Mouse (Mus musculus): Measurements from ENCODE around the gene Acvr1b. TPM values are rescaled to one million over a fixed set of nuclear protein-coding genes. Genes with fewer than 3 reads are reported as not detected.
A peak's percentile ranks its signal among the peaks of the same experiment; 100 is the strongest.

The Acvr1b gene
- polyA plus RNA-seq, 1 experiment, result 8.2 TPM

- Histone ChIP-seq H3K27me3 (replicated peaks) (peaks cover 82% of the 10 kb centered on the region), H3K9me3 (no peaks in the 10 kb centered on the region), H3K4me3 (replicated peaks) (peak within 1 kb of the TSS; percentile 95), H3K36me3 (replicated peaks; ENCODE audit: low read length) (no peaks in the 10 kb centered on the region), H3K4me1 (peaks cover 49% of the 10 kb centered on the region)
- TF ChIP-seq FLI1 (IDR thresholded peaks at IDR 0.05; ENCODE audit: low read length) (no peak), GATA1 (IDR thresholded peaks at IDR 0.05; ENCODE audit: borderline replicate concordance, low read length) (no peak)
Measured at GRCm38 (mm10) chr15:101224006-101224906, 50.4 kb downstream of the Acvr1b start, which contains the start of gene Grasp. Gene Grasp (plus strand): TSS chr15:101224188.

DNA sequence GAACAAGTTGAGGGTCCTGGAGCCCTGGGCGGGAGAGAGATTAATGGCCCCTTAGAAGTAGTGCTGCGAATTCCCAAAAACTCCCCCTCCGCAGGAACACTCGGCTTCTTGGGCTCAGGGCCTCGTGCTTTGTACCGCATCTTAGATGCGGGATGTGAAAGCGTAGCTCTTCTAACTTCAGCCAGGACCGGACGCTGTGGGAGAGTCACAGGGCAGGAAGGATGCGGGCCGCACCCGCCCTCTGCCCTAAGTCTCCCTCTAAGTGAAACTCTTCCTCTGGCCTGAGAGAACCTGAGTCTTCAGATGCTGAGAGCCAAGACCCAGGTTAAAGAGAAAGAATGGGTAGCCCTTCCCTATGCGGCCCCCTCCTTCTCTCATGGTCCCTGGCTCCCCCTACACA lies 51.1 kb downstream of the Acvr1b start:
- Histone ChIP-seq H3K27me3 (replicated peaks) (peaks cover 84% of the 10 kb centered on the region), H3K4me3 (replicated peaks) (peak overlapping the region; percentile 95), H3K36me3 (replicated peaks; ENCODE audit: low read length) (no peaks in the 10 kb centered on the region), H3K9me3 (no peaks in the 10 kb centered on the region), H3K4me1 (peaks cover 48% of the 10 kb centered on the region)
- no peak for TF ChIP-seq FLI1 (IDR thresholded peaks at IDR 0.05; ENCODE audit: low read length)
- no peak for TF ChIP-seq GATA1 (IDR thresholded peaks at IDR 0.05; ENCODE audit: borderline replicate concordance, low read length)

DNA sequence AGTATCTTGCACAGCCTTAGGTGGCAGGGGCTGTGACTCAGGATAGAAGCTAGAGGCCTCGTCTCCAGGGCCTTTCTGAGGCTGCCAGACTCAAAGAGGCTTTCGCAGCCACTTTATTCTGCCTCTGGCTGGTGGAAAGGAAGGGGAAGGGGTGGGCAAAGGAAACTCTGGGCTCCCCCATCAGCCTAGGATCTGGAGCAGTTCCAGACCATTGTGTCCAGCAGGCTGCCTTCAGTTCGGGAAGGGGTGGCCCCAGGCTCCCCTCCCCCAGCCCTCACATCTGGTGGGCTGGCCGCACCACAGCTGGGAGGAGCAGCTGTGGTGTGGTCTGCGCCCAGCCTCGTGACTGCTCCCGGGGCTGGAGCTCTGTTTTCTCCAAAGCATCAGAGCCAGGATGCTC lies 54.1 kb downstream of the Acvr1b start:
- Histone ChIP-seq H3K27me3 (replicated peaks) (peaks cover 71% of the 10 kb centered on the region), H3K4me1 (peaks cover 24% of the 10 kb centered on the region), H3K4me3 (replicated peaks) (no peak overlapping the region), H3K9me3 (peaks cover 6% of the 10 kb centered on the region; the same call in 1 of the 2 replicates), H3K36me3 (replicated peaks; ENCODE audit: low read length) (no peaks in the 10 kb centered on the region)
- no peak for TF ChIP-seq FLI1 (IDR thresholded peaks at IDR 0.05; ENCODE audit: low read length)
- TF ChIP-seq GATA1 (IDR thresholded peaks at IDR 0.05; ENCODE audit: borderline replicate concordance, low read length), result no peak

DNA sequence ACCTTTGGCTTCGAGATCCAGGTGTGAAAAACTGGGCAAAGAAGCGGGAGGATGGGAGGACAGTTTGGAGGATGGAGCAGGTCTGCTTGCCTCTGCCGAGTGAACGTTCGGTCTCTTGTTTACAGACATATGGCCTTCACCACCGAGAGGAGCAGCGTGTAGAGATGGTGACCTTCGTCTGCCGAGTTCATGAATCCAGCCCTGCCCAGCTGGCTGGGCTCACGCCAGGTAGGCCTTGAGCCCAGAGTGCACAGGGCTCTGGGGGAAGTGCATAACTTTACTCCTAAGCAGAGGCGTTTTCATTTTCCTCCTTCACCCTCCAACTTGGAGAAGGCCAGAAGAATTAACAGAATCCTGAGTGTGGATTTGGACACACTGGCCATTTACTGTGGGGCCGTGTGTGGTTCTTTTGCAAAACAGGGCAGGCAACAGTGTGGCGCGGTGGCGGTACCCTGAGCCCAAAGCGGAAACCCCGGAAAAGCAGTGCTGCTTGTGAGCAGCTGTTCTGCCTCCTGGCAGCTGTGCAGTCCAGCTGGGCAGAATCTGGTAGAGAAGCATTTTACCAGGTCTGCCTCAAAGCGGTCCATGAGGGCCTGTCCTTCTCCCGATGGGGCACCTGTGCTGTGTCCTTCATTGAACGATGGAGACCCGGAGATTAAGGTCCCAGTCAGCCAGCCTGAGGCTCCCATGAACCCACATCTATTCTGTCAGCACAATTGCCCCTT lies 55.2 kb downstream of the Acvr1b start:
- peaks cover 21% of the 10 kb centered on the region for H3K4me1 ChIP-seq
- no peak for TF ChIP-seq GATA1 (IDR thresholded peaks at IDR 0.05; ENCODE audit: borderline replicate concordance, low read length)
- no peak for TF ChIP-seq FLI1 (IDR thresholded peaks at IDR 0.05; ENCODE audit: low read length)
- H3K9me3 ChIP-seq, result peaks cover 6% of the 10 kb centered on the region; the same call in 1 of the 2 replicates
- H3K36me3 ChIP-seq (replicated peaks; ENCODE audit: low read length), result no peaks in the 10 kb centered on the region
- H3K27me3 ChIP-seq (replicated peaks), result peaks cover 67% of the 10 kb centered on the region
- no peak overlapping the region for H3K4me3 ChIP-seq (replicated peaks)

- no peak for TF ChIP-seq FLI1 (IDR thresholded peaks at IDR 0.05; ENCODE audit: low read length)
- no peak for TF ChIP-seq GATA1 (IDR thresholded peaks at IDR 0.05; ENCODE audit: borderline replicate concordance, low read length)
- no peaks in the 10 kb centered on the region for H3K36me3 ChIP-seq (replicated peaks; ENCODE audit: low read length)
- H3K4me3 ChIP-seq (replicated peaks), result no peak overlapping the region
- peaks cover 6% of the 10 kb centered on the region; the same call in 1 of the 2 replicates for H3K9me3 ChIP-seq
- peaks cover 56% of the 10 kb centered on the region for H3K27me3 ChIP-seq (replicated peaks)
- H3K4me1 ChIP-seq, result peaks cover 20% of the 10 kb centered on the region
Measured at GRCm38 (mm10) chr15:101230503-101230902, 56.6 kb downstream of the Acvr1b start.

- Histone ChIP-seq H3K9me3 (peaks cover 6% of the 10 kb centered on the region; the same call in 1 of the 2 replicates), H3K4me1 (peaks cover 24% of the 10 kb centered on the region)
Measured at GRCm38 (mm10) chr15:101230995-101231647, 57.3 kb downstream of the Acvr1b start.

DNA sequence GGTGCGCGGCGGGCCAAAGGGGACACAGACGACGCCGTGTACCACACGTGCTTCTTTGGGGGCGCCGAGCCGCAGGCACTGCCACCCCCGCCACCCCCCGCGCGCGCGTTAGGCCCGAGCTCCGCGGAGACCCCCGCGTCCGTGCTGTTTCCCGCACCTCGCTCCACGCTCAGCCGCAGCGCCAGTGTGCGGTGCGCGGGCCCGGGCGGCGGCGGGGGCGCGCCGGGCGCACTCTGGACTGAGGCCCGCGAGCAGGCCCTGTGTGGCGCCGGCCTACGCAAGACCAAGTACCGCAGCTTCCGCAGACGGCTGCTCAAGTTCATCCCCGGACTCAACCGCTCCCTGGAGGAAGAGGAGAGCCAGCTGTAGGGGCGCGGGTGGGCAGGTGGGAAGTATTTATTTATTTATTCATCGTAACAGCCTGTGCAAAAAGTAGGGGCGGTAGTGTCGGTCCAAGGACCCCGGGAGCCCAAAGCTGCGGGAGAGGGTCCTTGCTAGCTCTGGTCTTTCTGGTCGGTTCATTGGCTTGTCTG lies 57.8 kb downstream of the Acvr1b start:
- Histone ChIP-seq H3K36me3 (replicated peaks; ENCODE audit: low read length) (no peaks in the 10 kb centered on the region), H3K4me3 (replicated peaks) (no peak overlapping the region), H3K4me1 (peaks cover 26% of the 10 kb centered on the region), H3K9me3 (peaks cover 6% of the 10 kb centered on the region; the same call in 1 of the 2 replicates), H3K27me3 (replicated peaks) (peaks cover 55% of the 10 kb centered on the region)
- no peak for TF ChIP-seq FLI1 (IDR thresholded peaks at IDR 0.05; ENCODE audit: low read length)
- no peak for TF ChIP-seq GATA1 (IDR thresholded peaks at IDR 0.05; ENCODE audit: borderline replicate concordance, low read length)

More at GRCm38 (mm10) chr15:101230995-101231647, 57.3 kb downstream of the Acvr1b start:
- Histone ChIP-seq H3K36me3 (replicated peaks; ENCODE audit: low read length) (no peaks in the 10 kb centered on the region), H3K4me3 (replicated peaks) (no peak overlapping the region), H3K27me3 (replicated peaks) (peaks cover 57% of the 10 kb centered on the region)
- TF ChIP-seq FLI1 (IDR thresholded peaks at IDR 0.05; ENCODE audit: low read length) (no peak), GATA1 (IDR thresholded peaks at IDR 0.05; ENCODE audit: borderline replicate concordance, low read length) (no peak)

DNA sequence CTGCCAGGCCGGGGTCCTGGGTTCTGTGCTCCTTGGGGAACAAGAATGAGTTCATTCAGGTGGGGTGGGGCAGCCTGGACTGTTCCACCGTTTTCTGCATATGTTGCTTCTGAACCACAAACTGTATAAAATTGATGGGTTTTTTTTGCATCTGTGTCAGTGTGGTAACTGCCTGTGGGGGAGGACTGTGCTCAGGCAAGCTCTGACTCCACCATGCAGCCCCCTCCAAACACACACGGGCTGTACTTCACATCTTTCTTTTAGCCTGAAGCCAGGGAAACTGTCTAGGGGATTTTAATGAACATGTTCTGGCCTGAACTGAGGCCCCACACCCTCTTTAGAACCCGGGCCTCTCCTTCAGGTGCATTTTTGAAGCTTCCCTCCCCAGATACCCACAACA lies 58.7 kb downstream of the Acvr1b start:
- TF ChIP-seq FLI1 (IDR thresholded peaks at IDR 0.05; ENCODE audit: low read length) (no peak), GATA1 (IDR thresholded peaks at IDR 0.05; ENCODE audit: borderline replicate concordance, low read length) (no peak)
- peaks cover 32% of the 10 kb centered on the region for H3K4me1 ChIP-seq
- H3K4me3 ChIP-seq (replicated peaks), result no peak overlapping the region
- H3K36me3 ChIP-seq (replicated peaks; ENCODE audit: low read length), result no peaks in the 10 kb centered on the region
- H3K27me3 ChIP-seq (replicated peaks), result peaks cover 52% of the 10 kb centered on the region
- peaks cover 6% of the 10 kb centered on the region; the same call in 1 of the 2 replicates for H3K9me3 ChIP-seq

- Histone ChIP-seq H3K9me3 (peaks cover 6% of the 10 kb centered on the region; the same call in 1 of the 2 replicates), H3K4me3 (replicated peaks) (no peak overlapping the region), H3K27me3 (replicated peaks) (peaks cover 50% of the 10 kb centered on the region), H3K4me1 (peaks cover 32% of the 10 kb centered on the region), H3K36me3 (replicated peaks; ENCODE audit: low read length) (no peaks in the 10 kb centered on the region)
- no peak for TF ChIP-seq FLI1 (IDR thresholded peaks at IDR 0.05; ENCODE audit: low read length)
- TF ChIP-seq GATA1 (IDR thresholded peaks at IDR 0.05; ENCODE audit: borderline replicate concordance, low read length), result no peak
Measured at GRCm38 (mm10) chr15:101233183-101233582, 59.3 kb downstream of the Acvr1b start.

Measured in megakaryocyte, embryonic 14.5 days (primary cell).